Mouse (Mus musculus): ENCODE results near the gene Cyp2u1.

The Cyp2u1 gene

DNA sequence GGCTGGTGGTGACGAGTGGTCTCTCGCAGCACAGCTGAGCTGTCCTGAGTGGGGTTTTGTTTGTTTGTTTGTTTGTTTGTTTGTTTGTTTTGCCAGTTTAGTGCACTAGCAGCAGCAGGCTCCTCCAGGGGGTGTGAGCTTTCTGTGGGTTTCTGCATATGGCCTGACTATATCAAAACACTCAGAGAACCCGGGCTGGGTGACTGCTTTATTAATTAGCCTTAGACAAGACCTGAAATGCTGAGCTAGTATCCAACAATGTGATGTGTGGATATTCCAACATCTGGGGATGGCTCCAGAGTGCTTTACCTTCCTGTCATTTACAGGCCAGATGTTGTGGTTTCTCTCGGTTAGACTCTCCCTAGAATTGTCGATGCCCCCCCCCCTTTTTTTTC lies 290 bp upstream of the Cyp2u1 start:
- DNase-seq = no peak

DNA sequence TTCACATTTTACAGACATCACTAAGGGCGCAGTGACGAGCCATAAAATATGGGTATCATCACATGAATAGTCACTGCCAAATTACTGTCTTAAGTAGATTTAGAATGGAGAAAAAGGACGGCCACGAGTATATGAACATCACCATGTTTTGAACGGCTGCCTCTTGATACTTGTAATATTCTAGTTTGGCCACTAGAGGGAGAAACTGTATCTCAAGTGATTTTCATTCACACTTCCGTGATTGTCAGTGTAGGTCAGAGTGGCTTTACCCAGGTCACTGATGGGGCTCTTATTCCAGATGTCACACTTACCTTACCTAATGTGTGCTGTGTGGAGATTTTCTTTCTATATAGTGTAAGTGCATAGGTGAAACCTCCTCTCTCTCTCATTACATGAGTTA lies 3.1 kb downstream of the Cyp2u1 start:
- no peak for DNase-seq

DNA sequence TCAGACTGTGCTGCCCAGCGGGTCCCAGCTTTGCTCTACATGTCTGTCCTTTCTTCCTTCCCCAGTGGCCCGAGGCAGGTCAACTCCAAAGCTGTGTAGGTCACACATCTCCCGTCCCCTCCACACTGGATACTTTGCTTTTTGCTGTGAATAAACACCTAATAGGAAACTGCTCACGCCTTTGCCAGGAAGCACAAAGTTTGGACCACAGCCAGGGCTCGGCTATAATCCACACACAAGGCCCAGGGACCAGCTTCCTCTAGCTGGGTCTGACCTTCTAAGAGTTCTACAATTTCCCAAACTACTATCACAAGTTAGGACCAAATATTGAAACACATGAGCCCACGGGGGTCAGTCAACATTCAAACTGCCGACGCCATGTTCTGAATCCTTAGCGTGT lies 3.9 kb downstream of the Cyp2u1 start:
- peak; percentile 31 to 59 for DNase-seq

DNA sequence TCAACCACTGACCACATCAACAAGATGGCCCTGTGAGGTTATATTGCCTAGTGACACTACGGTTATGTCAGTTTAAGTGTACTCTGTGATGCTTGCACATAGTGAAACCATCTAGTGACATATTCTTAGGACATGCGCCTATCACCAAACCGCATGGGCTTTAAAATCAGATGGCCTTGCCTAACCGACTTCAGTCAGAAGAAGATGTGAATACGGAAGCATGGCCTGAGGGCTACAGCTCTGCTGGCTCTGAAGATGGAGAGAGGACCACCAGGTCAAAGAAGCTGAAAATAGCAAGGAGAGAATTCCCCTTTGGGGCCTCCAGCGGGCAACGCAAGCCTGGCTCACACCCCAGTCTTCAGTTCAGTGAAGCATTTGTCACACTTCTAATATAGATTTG lies 6.1 kb downstream of the Cyp2u1 start:
- no peak for DNase-seq

DNA sequence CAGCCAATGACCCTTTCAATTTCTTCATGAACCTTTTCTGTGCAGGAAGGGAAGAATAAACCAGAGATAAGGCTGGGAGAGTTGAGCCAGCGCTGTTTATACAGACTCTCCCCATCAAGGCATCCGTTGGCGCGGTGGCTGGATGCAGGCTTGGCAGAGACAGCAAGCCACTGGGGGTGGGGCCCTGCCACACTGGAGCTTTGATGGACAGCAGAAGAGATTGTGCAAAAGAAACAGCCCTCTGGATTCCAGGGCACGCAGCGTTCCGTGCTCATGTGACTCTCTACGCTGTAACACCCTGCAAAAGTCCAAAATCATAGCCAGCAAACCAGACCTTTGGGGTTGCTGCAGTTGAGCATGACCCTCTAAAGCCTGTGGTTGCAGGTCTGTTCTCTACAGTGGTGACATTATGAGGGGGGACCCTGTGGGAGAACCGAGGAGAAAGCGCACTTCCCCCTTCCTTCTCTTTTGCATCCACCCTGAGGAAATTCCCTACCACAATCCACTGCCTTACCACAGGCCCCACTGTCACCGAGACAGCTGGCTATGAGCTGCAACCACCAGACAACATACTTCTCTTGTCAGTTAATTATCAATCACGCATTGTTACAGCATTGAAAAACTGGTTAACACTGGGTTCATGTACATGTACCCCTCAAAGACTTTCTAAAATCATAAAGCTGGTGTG lies 7.4 kb downstream of the Cyp2u1 start:
- peak in 1 of 2 experiments; percentile 48 for DNase-seq

DNA sequence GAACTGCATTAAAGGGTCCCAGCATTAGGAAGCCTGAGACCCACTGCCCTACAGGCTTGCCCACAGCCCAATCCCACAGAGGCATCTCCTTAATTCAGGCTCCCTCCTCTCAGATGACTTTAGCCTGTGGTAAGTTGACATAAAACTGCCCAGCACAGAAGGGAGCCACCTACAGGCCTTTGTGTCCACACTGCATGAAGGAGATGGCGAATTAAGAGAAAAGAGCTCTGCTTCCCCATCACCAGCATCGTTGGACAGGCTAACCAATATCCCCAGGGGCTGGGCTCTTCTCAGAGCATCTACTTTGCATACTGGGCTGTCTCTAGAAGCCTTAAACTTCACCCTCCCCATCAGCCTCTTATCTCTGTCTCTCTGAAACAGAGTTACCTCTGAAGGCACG lies 8.5 kb downstream of the Cyp2u1 start:
- no peak for DNase-seq

DNA sequence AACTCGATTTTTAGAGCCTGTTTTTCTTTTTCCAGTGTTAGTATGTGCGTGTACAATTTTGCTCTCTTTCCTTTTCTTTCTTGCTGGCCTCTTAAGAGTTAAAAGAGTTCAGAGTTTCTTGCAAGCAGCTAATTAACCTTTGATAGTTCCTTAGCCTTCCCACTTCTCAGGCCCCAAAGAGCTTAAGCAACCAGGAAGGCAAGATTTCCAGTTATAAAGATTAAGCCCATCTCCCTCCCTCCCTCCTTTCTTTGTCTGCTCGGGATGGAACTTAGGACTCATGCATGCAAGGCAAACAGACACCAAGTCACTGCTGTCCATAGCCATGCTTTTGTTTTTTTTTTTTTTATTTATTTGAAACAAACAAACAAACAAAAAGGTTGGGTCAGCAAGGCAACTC lies 10.1 kb downstream of the Cyp2u1 start:
- DNase-seq = no peak

DNA sequence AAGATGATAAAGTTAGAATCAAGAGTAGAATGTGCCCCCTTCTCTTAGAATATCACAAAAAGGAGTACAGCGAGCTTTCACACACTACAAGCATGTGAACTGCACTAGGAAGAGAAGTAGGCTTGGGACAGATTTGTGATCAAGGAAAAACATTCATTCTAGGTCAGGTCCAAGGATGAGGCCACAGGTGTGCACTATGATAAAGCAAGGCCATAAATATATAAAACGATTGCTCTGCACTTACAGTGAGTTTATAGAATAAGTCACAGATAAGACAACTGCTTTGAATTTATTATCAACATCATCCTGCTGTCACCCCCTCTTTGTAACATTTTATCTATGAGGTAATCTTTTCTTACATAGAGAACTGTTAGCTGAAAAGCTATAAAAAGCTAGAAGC lies 10.7 kb downstream of the Cyp2u1 start:
- no peak for DNase-seq

DNA sequence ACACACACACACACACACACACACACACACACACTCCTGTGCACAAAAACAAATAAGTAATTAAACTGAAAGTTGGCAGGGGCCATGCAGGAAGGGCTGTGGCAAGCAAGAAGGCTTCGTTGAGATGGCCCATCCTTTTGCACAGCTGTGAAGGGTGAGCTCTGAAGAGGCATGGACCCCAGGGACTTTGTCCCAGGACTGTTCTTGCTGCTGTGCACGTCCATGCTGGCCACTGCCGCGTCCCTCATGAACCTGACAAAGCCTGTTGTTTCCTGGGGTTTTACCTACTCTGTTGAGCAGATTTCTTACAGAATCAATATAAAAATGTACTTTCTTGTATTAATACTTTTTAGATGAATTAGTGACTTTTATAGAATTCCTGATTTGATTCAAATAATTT lies 11.1 kb downstream of the Cyp2u1 start:
- DNase-seq = no peak

DNA sequence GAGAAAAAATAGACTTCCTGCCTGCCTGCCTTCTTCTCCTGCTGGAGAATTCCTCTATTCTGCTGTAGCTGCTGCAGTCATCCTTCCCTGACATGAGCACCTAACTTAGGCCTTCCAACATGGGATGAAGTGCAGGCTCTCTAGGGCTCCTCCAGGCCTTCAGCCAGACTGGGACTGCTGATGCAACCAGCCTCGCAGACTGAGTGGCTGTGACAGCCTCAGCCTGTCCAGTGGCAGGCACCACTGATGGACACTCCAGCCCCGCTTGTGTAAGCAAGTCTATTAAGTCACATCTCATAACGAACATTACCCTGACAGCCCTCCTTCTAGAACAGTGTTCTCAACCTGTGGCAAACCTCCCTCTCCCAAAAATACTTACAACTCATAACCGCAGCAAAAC lies 28.9 kb downstream of the Cyp2u1 start:
- DNase-seq = no peak

DNA sequence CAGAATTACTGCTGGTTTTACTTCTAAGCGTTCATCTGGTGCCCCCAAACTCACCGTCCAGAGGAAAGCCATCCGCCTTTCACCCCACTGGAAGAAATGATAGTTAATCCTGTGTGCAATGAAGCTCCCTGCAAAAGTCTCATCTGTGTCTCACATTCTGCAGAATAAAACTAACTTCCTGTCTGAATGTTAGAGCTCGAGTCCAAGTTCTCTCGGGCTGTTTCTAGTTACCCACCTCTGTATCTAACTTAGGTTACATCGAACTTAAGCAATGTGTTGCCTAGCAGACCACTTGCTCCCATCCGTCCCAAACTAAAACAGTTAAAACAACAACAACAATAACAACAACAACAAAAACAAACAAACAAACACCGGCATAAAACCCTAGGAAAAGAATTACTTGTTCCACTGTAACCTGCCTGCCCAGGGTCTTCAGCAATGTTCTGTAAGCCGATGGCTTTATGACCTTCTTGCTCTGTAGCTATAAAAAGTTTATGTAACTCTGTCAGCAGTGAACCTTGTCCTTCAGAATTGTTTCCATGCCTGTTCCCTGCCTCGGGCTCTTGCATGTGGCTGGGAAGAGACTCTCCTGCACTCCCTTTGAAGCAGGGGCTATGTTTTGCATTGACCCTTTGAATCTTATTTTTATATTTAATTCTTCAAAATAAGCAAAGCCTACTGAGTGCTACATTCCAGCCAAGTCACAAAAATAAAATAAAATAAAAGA lies 30.5 kb downstream of the Cyp2u1 start:
- peak in 1 of 2 experiments; percentile 71 for DNase-seq

DNA sequence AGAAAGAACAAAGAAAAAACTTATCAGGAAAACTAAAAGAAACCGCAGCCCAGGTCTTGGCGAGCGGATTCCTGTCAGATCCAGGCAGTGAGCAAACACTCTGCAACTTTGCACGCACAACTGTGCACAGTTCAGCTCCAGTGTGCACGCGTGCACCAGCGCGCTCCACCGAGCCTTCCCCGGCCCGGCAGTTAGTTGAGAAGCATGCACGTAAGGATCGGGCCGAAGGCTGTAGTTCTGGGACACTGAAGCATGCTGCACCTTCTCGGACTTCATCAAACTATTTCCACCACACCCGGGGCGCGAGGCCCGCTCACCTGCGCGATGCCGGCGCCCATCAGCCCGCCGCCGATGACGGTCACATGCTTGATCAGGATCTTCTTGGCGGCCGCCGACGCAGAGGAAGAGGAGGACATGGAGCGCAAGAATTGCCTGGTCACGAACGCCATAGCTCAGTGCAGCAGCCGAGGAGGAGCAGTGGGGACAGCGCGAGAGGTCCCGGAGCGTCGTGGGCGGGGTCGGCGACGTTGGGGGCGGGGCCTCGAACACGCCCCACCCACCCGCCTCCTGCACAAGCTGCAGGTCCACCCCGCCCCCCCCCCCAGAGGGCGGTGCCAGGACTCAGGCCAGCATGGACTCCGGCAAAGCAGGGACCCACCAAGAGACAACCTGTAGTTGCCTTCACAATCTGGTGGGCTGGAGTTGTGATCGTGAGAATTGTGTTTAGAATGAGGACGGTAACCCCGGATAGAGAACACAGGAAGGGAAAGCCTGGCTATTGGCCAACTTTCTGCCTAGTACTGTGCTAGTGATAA lies 31.3 kb downstream of the Cyp2u1 start, which contains the start of gene Hadh:
Gene Hadh, minus strand, starts transcription at position 543 of the 815 bp plus-strand sequence.
- peak; percentile 88 to 93 for DNase-seq

DNA sequence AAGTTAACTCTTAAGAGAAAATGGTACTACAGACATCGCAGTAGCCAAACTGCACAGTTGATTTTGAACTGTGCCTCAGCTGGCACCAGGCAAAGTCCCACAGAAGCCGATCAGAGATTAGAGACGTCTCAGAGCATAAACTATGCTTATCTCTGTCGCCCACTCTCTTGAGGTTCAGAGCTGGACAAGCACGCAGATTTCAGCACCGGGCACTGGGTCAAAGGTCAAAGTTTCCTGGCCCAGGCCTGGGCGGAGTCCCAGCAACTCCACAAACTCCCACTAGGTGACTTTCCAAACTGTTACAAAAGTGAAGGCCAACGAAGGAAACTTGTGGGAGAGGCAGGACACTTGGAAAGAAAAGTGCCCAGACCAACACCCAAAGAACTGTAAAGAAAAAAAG lies 31.9 kb downstream of the Cyp2u1 start:
- peak; percentile 87 to 91 for DNase-seq

DNA sequence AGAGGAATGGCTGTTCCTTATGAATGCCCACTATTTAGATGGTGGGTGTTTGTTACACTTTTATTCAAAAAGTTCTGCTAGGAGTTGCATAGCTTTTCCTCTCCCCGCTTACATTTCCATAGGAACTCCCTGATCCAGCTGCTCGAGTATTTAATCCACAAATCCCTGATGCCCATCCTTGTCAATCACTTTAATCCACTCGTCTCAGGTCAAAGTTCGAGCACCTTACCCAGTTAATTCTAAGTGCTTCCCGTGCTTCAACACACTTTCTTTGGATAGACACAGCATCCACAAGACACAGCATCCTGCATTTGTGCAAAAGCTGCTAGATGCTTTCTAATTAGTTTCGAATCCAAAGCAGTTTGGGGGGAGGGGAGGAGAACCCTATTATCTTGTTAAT lies 32.6 kb downstream of the Cyp2u1 start:
- no peak for DNase-seq

DNA sequence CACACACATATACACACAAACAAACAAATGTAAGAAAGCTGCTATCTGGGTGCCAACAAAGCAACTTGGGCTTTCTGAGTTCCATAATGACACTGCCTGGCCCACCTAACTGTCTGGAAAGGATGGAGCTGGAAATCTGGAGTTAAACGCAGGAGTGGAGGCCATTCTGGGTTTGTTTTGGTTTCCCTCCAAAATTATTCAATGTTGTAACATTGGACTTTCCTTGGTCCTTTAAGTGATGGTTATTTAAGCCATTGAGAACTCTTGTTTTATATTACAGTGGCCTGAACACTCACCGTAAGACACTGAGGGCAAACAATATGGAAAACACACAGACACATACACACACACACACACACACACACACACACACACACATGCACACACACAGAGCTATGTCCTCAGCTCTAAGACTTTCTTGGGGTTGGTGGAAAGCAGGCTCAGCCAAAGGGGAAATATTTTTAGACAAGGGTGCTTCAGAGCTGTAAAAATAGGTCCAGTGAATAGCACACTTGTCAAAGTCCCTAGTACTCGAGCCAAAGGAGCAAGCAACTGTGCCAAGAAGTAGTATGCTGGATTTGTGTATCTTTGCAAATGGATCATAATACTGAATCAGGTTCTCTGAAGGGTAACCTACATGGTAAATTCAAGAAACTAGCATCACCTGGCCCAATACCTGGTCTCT lies 36.5 kb downstream of the Cyp2u1 start:
- no peak for DNase-seq

DNA sequence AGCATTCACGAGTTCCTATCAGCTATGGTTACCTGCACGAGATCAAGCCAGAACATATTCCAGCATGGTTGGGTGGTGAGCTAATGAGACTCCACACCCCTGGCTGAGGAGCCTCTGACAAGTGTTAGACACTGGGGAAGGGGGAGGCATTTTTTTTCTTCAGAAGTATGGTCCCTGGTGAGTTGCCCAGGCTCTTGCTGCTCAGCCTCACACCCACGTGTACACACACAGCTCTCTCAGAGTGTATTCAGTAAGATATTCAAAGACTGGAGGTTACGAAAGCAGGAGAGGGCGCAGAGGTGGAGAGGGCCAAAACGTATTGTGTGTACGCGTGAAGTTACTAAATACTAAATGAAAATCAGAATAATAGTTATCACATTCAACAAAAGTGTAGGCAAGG lies 37.5 kb downstream of the Cyp2u1 start:
- DNase-seq = no peak

DNA sequence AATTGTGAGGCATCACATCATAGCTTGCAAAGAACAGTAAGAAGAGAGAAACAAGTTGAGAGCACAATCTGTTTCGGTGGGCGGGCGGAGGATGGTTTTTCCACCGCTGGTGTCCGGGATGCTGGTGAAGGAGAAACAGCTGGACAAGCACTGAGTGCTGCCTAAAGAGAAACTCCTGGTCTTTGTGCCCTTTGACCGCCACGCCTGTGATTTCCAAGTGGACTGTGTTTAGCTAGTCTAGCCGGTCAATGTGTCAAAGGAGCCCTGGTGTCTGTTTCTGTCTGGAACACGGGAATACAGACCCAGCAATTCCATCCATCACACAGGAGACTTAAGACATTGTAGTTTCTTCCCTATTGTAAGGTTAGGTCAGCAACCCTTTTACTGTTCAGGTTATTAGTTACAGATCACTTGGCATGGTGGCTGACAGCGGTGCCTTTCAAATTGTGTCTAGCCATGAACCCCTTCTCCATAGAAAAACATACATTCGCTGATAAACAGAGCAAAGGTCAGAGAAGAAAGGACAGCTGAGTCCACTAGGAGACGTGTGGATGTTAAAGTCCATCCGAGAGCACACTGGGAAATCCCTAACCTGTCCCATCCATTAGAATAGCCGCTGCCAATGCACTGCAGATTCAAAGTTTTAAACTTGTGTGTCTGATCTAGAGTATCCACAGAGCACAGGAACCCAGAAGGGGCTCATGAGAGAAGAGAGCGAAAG lies 39.1 kb downstream of the Cyp2u1 start:
- peak; percentile 81 to 90 for DNase-seq

DNA sequence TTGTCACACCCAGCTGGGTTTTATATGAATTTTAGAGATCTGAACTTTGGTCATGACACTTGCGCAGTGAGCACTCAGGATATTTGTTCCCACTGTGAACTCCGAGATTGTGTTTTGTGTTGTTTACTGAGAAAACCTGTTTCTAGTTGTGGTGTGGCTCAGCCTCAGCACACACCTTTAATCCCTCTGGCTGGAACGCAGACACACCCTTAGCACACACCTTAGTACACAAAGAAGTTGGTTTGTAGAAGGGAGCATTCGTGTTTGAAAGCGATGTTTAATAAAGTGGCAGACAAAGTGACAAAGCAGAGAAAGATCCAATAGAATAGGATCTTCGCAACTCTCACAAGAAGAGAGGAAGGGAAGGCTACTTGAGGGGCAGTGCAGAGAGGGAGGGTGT lies 42.6 kb downstream of the Cyp2u1 start:
- no peak for DNase-seq

DNA sequence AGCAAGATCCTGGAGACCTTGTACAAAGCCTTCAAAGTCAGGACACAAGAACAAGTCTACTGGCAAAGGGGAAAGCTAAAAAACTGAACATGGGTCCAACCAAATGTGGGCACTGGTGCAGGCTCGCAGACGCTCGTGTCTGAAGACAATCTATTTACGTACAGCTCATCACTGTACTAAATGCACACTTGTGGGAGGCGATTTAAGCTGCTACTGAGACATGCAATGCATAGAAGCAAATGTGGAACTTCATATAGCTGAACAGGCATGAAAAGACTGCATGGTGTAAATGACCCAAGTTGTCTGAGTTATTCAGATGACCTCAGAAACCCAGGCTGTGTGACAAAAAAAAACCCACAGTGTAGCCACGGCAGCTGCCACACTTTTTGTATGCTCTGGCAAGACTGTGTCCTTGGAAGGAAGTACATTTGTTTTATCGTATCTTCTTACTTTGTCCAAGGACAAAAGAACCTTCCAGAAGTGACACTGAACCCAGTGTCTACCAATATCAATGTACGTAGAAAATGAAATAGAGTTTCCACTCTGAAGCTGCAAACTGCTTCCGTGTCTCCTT lies 43.5 kb downstream of the Cyp2u1 start:
- no peak for DNase-seq

DNA sequence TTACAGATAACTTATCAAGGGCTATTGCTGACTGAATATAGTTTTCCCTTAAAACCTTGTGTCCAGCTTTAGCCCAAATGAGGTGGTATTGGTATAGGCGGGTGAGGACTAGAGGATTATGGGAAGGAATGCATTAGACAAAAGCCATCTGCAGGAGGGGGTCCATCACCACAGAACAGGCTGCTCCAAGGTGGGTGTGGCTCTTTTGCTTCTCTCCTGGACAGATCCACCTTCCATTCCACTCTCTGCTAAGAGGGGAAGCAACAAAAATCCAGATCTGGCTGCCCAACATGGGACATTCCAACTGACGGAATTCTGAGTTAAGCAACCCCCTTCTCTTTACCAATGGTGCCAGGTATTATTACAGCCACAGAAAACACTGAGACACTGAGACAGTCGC lies 44.1 kb downstream of the Cyp2u1 start:
- no peak for DNase-seq

DNA sequence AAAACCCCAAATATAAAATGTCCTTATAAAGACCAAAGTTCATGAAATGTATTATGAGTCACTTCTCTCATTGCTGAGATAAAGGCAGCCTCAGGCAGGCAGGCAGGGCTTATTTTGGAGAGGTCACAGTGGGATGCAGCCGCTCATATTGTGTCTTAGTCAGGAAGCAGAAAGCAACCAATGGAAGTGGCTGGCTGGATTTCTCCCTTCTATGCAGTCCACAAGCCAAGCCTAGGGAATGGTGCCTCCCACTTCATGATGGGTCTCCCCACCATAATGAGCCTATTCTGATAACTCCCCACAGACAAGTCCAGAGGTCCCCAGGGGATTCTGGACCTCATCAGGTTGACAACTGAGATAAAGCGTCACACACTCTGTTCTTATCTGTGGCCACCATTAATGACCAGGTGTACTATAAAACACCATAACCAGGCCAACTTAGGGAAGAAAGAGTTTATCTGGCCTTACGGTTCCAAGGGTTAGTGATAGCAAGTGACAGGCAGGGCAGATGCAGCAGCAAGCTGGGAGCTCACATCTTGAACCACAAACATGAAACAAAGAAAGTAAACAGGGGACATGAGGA lies 47.5 kb downstream of the Cyp2u1 start:
- no peak for DNase-seq

DNA sequence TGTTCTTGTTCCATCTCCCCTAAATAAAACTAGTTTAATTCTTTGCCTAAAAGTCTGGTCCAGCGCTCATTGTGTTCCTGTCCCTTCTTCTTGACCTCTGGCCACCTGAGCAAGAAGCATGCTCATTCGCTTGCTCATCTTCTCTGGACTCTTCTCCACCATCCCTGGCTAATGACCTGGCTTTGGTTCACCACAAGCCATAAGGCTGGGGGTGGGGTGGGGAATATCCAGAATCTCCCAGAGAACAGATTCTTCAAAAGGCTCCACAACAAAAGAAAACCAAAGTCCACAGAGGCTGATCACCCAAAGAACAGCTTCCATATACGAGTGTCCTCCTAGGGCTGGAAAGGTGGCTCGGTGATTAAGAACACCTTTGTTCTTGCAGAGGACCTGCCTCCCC lies 48.0 kb downstream of the Cyp2u1 start:
- DNase-seq = peak; percentile 18 to 44

Measured in kidney, postnatal 25 days (tissue).